Mouse (Mus musculus) forebrain, embryonic 12.5 days (tissue): ENCODE results near the gene Capn2. TPM values are rescaled to one million over a fixed set of nuclear protein-coding genes. Genes with fewer than 3 reads are reported as not detected.

ENCODE experiments used
- ATAC-seq: fragments of 200-750 bp; cut with Nextera tagmentation; 2 replicates; pipeline ENCODE4 v1.8.0; 2017; ENCODE audit warnings: moderate TSS enrichment; ENCODE audit not compliant: low FRiP score
- H3K27ac ChIP-seq: fragments of 300-500 bp; sonication (generic); 2 replicates; pipeline ENCODE4 v1.5.1; 2016; ENCODE audit warnings: mild to moderate bottlenecking
- H3K27me3 ChIP-seq: fragments of 300-500 bp; sonication (generic); 2 replicates; pipeline ENCODE4 v1.6.1; 2016; ENCODE audit warnings: mild to moderate bottlenecking
- H3K36me3 ChIP-seq: fragments of 300-500 bp; sonication (generic); replicated peaks from 2 replicates; pipeline ENCODE4 v1.6.1; 2016; ENCODE audit warnings: mild to moderate bottlenecking
- H3K4me1 ChIP-seq: fragments of 300-500 bp; sonication (generic); 2 replicates; pipeline ENCODE4 v1.6.1; 2016
- H3K4me2 ChIP-seq: fragments of 300-500 bp; sonication (generic); 2 replicates; pipeline ENCODE4 v1.6.1; 2016; ENCODE audit warnings: mild to moderate bottlenecking, moderate library complexity
- H3K4me3 ChIP-seq: fragments of 300-500 bp; sonication (generic); replicated peaks from 2 replicates; pipeline ENCODE4 v1.5.1; 2016; ENCODE audit warnings: mild to moderate bottlenecking
- H3K9ac ChIP-seq: fragments of 300-500 bp; sonication (generic); 2 replicates; pipeline ENCODE4 v1.6.1; 2016; ENCODE audit warnings: mild to moderate bottlenecking
- H3K9me3 ChIP-seq: fragments of 300-500 bp; sonication (generic); 2 replicates; pipeline ENCODE4 v1.6.1; 2016
- WGBS: fragments of 180-500 bp; shearing (Covaris S2); methylation state at CpG from one replicate; pipeline ENCODE4 v1.1.7; 2016; 5-methylcytosine and 5-hydroxymethylcytosine counted together
- polyA plus RNA-seq: library from polyadenylated mRNA; unstranded; fragments of >200 nt; fragmentation: Nextera tagmentation; extraction: Ambion mirVana; gene quantifications from 2 replicates; pipeline ENCODE4 v1.2.1, GENCODE M21; 2016

The Capn2 gene
- polyA plus RNA-seq, 1 experiment from 2014 or later, result 95.6 TPM

DNA sequence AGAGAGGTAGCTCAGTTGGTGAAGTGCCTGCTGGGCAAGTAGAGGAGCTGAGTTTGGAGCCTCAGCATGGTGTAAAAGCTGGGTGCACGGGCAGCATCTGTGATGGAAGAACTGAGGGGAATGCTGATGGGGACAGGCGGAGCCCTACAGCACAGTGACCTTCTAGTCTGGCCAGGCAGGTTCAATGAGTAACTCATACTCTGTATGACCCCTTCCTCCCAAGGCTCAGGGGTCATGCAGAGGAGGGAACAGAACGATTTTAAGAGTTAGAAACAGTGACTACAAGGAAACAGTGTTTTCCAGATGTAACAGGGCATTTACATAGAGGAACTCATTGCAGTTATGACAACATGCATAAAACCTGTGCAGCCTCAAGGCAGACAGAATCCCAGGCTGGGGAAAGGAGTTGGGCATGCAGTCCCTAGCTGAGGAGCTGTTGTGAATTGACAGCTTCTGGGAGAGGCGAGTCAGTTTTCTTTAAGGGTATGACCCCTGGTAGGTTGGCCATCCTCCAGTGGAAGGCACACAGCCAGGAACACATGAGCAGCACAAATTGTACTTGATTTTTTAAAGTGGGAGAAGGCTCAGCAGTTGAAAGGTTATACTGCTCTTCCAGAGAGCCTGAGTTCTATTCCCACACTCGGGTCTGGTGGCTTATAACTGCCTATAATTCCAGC is 77.7 kb downstream of the Capn2 start:
- 89% methylated on average over 5 of the region's 5 CpGs for WGBS
- H3K9me3 ChIP-seq, result no peaks in the 10 kb centered on the region
- peaks cover 70% of the 10 kb centered on the region for H3K36me3 ChIP-seq
- no peak for ATAC-seq
- no peaks in the 10 kb centered on the region for H3K27me3 ChIP-seq
- H3K4me1 ChIP-seq, result no peaks in the 10 kb centered on the region
- H3K4me2 ChIP-seq, result no peak overlapping the region
- no peak overlapping the region for H3K9ac ChIP-seq
- H3K27ac ChIP-seq, result no peak overlapping the region
- no peak overlapping the region for H3K4me3 ChIP-seq

GRCm38 (mm10) chr1:182436746-182437145 is 80.7 kb downstream of the Capn2 start:
- Histone ChIP-seq H3K27me3 (no peaks in the 10 kb centered on the region), H3K36me3 (peaks cover 61% of the 10 kb centered on the region), H3K4me2 (no peak overlapping the region), H3K9ac (no peak overlapping the region), H3K4me3 (no peak overlapping the region), H3K27ac (no peak overlapping the region), H3K9me3 (no peaks in the 10 kb centered on the region), H3K4me1 (no peaks in the 10 kb centered on the region)
- WGBS, result 83% methylated on average over 5 of the region's 5 CpGs
- no peak for ATAC-seq

- WGBS, result 98% methylated on average over 3 of the region's 3 CpGs
- H3K9ac ChIP-seq, result no peak overlapping the region
- H3K36me3 ChIP-seq, result peaks cover 42% of the 10 kb centered on the region
- H3K27me3 ChIP-seq, result no peaks in the 10 kb centered on the region
- H3K9me3 ChIP-seq, result no peaks in the 10 kb centered on the region
- no peaks in the 10 kb centered on the region for H3K4me1 ChIP-seq
- H3K27ac ChIP-seq, result no peak overlapping the region
- H3K4me2 ChIP-seq, result no peak overlapping the region
- no peak for ATAC-seq
- no peak overlapping the region for H3K4me3 ChIP-seq
These were observed 85.3 kb downstream of the Capn2 start for GRCm38 (mm10) chr1:182432059-182432458.

DNA sequence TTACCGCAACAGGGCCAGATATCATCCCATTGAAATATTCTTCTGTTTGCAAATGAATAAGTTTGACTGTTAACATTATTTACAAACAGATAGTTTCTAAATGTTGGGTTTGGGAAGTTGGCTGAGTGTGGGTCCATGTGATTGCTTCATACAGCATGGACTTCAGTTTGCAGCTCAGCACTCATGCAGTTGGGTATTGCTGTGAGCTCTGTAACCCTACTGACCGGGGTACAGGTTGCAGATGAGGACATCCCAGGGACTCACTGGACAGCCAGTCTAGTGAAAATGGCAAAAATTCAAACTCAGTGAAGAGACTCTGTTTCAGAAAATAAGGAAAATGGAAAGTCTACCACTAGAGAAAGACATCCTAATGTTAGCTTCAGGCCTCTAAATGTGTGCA is 86.7 kb downstream of the Capn2 start:
- Histone ChIP-seq H3K9me3 (no peaks in the 10 kb centered on the region), H3K4me3 (no peak overlapping the region), H3K4me2 (no peak overlapping the region), H3K4me1 (peaks cover 7% of the 10 kb centered on the region), H3K9ac (no peak overlapping the region), H3K36me3 (peaks cover 37% of the 10 kb centered on the region), H3K27ac (no peak overlapping the region), H3K27me3 (no peaks in the 10 kb centered on the region)
- WGBS, result 99% methylated on average over 2 of the region's 2 CpGs
- ATAC-seq, result no peak

- H3K9me3 ChIP-seq, result no peaks in the 10 kb centered on the region
- no peak overlapping the region for H3K4me3 ChIP-seq
- H3K27ac ChIP-seq, result no peak overlapping the region
- H3K4me2 ChIP-seq, result no peak overlapping the region
- H3K4me1 ChIP-seq, result peaks cover 15% of the 10 kb centered on the region
- peaks cover 34% of the 10 kb centered on the region for H3K36me3 ChIP-seq
- no peak for ATAC-seq
- H3K27me3 ChIP-seq, result no peaks in the 10 kb centered on the region
- H3K9ac ChIP-seq, result no peak overlapping the region
- WGBS, result 86% methylated on average over 3 of the region's 3 CpGs
These were observed 87.6 kb downstream of the Capn2 start for GRCm38 (mm10) chr1:182429826-182430225.

GRCm38 (mm10) chr1:182427426-182427825 is 90.0 kb downstream of the Capn2 start:
- H3K9ac ChIP-seq, result no peak overlapping the region
- H3K36me3 ChIP-seq, result peaks cover 21% of the 10 kb centered on the region
- H3K4me2 ChIP-seq, result no peak overlapping the region
- H3K4me1 ChIP-seq, result peaks cover 16% of the 10 kb centered on the region
- H3K27me3 ChIP-seq, result no peaks in the 10 kb centered on the region
- ATAC-seq, result no peak
- H3K4me3 ChIP-seq, result no peak overlapping the region
- H3K27ac ChIP-seq, result no peak overlapping the region
- H3K9me3 ChIP-seq, result no peaks in the 10 kb centered on the region
- WGBS, result 88% methylated on average over 1 of the region's 1 CpGs

DNA sequence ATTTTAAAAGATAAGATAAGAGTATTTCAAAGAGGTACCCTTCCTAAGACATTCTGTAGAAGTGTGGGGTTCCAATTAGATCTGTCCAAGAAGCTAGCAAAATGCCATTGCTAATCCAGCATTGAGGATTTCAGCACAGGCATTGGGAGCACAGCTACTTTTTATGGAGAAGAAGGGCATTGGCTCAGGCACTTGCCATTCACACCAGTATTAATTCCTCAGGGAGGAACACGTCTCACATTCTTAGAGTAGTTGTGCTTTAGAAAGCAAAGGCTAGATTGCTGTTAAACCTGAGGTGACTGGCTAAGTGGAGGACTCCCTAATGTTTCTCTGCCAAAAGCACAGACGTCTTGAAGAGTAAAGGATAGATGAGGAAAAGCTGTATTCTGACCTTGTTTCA is 91.0 kb downstream of the Capn2 start:
- no peak for ATAC-seq
- H3K27me3 ChIP-seq, result no peaks in the 10 kb centered on the region
- WGBS, result 43% methylated on average over 2 of the region's 2 CpGs

GRCm38 (mm10) chr1:182425176-182425575 is 92.2 kb downstream of the Capn2 start:
- 82% methylated on average over 3 of the region's 3 CpGs for WGBS
- Histone ChIP-seq H3K4me2 (no peak overlapping the region), H3K27ac (peak overlapping the region; percentile 50; the same call in 1 of the 2 replicates), H3K4me3 (no peak overlapping the region), H3K4me1 (peaks cover 16% of the 10 kb centered on the region), H3K9ac (no peak overlapping the region), H3K27me3 (no peaks in the 10 kb centered on the region), H3K36me3 (peaks cover 10% of the 10 kb centered on the region), H3K9me3 (no peaks in the 10 kb centered on the region)
- ATAC-seq, result no peak

More for the DNA sequence above, 91.0 kb downstream of the Capn2 start:
- Histone ChIP-seq H3K4me2 (no peak overlapping the region), H3K27ac (no peak overlapping the region), H3K9ac (no peak overlapping the region), H3K4me1 (peaks cover 16% of the 10 kb centered on the region), H3K9me3 (no peaks in the 10 kb centered on the region), H3K36me3 (peaks cover 11% of the 10 kb centered on the region), H3K4me3 (no peak overlapping the region)

DNA sequence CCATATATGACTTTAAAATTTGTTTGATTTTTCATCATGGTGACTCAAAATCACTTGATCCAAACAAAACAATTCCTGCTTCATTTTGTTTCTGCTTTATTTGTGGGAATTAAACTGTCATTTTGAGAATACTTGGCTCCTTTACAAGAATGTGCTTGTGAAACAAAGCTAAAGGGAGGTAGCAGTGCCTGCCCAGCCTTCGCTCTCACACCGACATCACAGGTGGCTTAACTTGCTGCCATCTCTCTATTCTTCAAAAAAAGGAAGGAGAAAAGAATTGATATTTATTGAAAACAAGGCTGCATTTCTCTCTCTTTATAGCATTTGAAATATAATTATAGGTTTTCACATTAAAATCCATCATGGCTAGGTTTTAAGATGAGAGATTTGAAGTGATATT is 93.1 kb downstream of the Capn2 start:
- WGBS, result 81% methylated on average over 2 of the region's 2 CpGs
- no peak for ATAC-seq

GRCm38 (mm10) chr1:182419481-182419880 is 97.9 kb downstream of the Capn2 start:
- no peak for ATAC-seq
- Histone ChIP-seq H3K9me3 (no peaks in the 10 kb centered on the region), H3K4me2 (no peak overlapping the region), H3K9ac (no peak overlapping the region), H3K27ac (no peak overlapping the region), H3K27me3 (no peaks in the 10 kb centered on the region), H3K36me3 (no peaks in the 10 kb centered on the region), H3K4me3 (no peak overlapping the region), H3K4me1 (no peaks in the 10 kb centered on the region; the same call in 1 of the 2 replicates)
- 88% methylated on average over 3 of the region's 3 CpGs for WGBS

More for the DNA sequence above, 93.1 kb downstream of the Capn2 start:
- no peak overlapping the region for H3K4me3 ChIP-seq
- no peaks in the 10 kb centered on the region for H3K9me3 ChIP-seq
- no peaks in the 10 kb centered on the region for H3K27me3 ChIP-seq
- H3K27ac ChIP-seq, result no peak overlapping the region
- H3K9ac ChIP-seq, result no peak overlapping the region
- peaks cover 16% of the 10 kb centered on the region for H3K4me1 ChIP-seq
- no peak overlapping the region for H3K4me2 ChIP-seq
- peaks cover 5% of the 10 kb centered on the region; the same call in 1 of the 2 replicates for H3K36me3 ChIP-seq

Other genes with a start within 250 kb of the Capn2 start
- 53.8 and 58.1 TPM in 2 replicates for gene Degs1, start 234.8 kb downstream of the Capn2 start, polyA plus RNA-seq
- 31.6 and 34.5 TPM in 2 replicates for gene Fbxo28, start 176.0 kb downstream of the Capn2 start, polyA plus RNA-seq
- gene Trp53bp2, start 108.4 kb downstream of the Capn2 start, polyA plus RNA-seq, result 32.5 and 35.4 TPM in 2 replicates
- gene Capn8, start 47.4 kb upstream of the Capn2 start, polyA plus RNA-seq, result 0.08 and 0.10 TPM in 2 replicates
- not detected in 2 replicates for gene Ccdc185, start 231.6 kb upstream of the Capn2 start, polyA plus RNA-seq
- gene Susd4, start 246.3 kb upstream of the Capn2 start, polyA plus RNA-seq, result 19.3 and 21.6 TPM in 2 replicates